Mouse (Mus musculus) E14TG2a.4 (cell line): ENCODE measurements around the gene Gna15.

Experiments
- CTCF ChIP-seq: conservative IDR thresholded peaks from 2 replicates; pipeline ENCODE4 v1.5.1; 2014; ENCODE audit warnings: low read length
- POU5F1 ChIP-seq: IDR thresholded peaks from 2 replicates; pipeline ENCODE4 v1.6.1; 2014; ENCODE audit warnings: low read length, borderline replicate concordance

DNA sequence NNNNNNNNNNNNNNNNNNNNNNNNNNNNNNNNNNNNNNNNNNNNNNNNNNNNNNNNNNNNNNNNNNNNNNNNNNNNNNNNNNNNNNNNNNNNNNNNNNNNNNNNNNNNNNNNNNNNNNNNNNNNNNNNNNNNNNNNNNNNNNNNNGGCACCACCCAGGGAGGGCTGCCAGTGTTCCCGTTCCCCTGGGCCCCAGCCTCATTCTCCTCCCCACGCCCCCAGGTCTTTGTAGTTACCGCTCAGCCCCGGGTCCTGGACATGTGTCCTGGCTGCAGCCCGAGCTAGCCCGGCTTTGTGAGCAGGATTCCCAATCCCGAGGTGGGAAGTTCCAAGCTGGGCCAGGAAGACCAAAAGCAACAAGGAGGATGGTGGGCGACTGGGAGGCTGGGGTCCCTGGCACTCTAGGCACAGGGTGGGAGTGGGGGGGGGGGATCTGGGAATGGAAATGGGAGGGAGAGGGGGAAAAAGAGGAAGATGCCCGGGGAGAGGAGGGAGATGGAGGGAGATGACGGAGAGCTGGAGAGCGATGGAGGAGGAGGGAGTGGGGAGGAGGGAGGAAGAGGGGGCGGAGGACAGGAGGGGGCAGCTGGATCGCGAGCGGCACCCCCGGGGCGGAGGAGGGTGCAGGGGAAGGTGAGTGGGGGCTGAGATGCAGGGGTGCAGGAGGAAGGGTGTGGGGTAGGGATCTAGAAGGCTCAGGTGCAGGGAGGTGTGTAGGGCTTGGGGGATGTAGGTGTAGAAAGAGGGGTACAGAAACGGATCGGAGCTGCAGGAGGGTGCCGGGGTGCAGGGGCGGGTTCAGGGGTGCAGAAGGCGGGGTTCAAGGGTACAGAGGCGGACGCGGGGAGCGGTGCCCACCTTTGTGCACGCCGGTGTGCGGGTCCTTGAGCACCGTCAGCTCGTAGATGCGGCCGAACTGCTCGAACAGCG, 42.2 kb downstream of the Gna15 start:
- no peak for TF ChIP-seq CTCF
- no peak for TF ChIP-seq POU5F1
